Mouse (Mus musculus): Measurements from ENCODE around the gene Adam1b. TPM values are rescaled to one million over a fixed set of nuclear protein-coding genes. Genes with fewer than 3 reads are reported as not detected.
A peak's percentile ranks its signal among the peaks of the same experiment; 100 is the strongest.

The Adam1b gene
- polyA plus RNA-seq, 1 experiment = not detected

DNA sequence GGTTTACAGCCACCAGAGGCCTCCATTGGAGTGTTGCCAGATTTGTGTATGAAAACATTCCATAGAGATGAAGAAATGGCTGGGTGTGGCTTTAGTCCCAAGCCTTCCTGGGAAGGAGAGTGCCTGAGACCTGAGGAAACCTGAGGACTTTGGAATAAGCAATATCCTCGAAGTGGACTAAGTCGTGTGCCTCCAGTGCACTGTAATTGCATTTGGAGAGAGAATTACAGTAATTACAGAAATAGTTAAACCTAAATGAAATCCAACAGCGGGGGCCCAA is 48.8 kb downstream of the Adam1b start:
- Histone ChIP-seq H3K27me3 (ENCODE audit: control insufficient read depth, insufficient read depth, low read length) (no peaks in the 10 kb centered on the region), H3K36me3 (ENCODE audit: control insufficient read depth, insufficient read depth, low read length) (no peaks in the 10 kb centered on the region), H3K4me1 (replicated peaks; ENCODE audit: control insufficient read depth, insufficient read depth, low read length) (peaks cover 13% of the 10 kb centered on the region), H3K4me3 (ENCODE audit: control insufficient read depth, insufficient read depth, low read length) (no peak overlapping the region), H3K27ac (ENCODE audit: control insufficient read depth, insufficient read depth, low read length) (no peak overlapping the region)
- TF ChIP-seq CTCF (IDR thresholded peaks at IDR 0.05; ENCODE audit: borderline replicate concordance, control insufficient read depth, extremely low read depth, insufficient read depth, low read length, poor library complexity) (no peak), POLR2A (IDR thresholded peaks at IDR 0.05; ENCODE audit: control insufficient read depth, extremely low read depth, insufficient read depth, low read length, poor library complexity) (no peak)
- WGBS = 94% methylated on average over 3 of the region's 3 CpGs
- DNase-seq = no peak

DNA sequence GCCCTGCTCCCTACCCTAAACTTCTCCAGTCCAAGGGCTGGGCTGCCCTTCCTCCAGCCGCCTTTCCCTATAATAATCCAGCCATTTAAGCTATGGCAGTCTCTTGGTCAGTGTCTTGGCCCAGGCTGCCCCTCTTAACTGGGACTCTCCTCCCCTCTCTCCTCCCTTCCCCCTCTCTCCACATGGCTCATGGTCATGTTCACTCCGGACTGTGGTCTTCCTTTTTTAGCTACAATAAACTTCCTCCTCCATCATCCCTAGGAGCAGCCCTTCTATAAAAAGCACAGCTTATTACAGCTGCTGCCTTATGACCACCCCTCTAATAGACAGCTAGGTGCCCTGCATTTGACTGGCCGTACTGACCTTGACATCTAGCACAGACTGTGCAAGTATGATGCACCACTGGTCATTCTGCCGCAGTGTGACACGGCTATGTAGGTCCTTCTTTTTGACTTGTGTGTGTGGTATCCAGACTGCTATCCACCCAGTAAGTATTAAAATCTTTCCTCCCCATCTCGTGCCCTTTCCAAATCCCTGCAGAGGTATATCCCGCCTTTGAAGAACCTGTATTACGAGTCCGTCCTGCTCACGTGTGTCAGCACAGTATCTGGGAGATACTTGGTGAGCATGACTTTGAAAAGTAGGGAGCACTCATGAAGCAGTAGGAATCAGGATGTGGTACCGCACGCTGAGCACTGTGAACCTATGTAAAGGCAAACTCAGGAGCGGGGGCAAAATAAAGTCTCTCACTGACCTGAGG is 49.3 kb downstream of the Adam1b start:
- TF ChIP-seq CTCF (IDR thresholded peaks at IDR 0.05; ENCODE audit: borderline replicate concordance, control insufficient read depth, extremely low read depth, insufficient read depth, low read length, poor library complexity) = no peak
- TF ChIP-seq POLR2A (IDR thresholded peaks at IDR 0.05; ENCODE audit: control insufficient read depth, extremely low read depth, insufficient read depth, low read length, poor library complexity) = no peak
- no peak overlapping the region for H3K4me3 ChIP-seq (ENCODE audit: control insufficient read depth, insufficient read depth, low read length)
- H3K27ac ChIP-seq (ENCODE audit: control insufficient read depth, insufficient read depth, low read length) = no peak overlapping the region
- no peak for DNase-seq
- WGBS = 93% methylated on average over 13 of the region's 13 CpGs
- no peaks in the 10 kb centered on the region for H3K36me3 ChIP-seq (ENCODE audit: control insufficient read depth, insufficient read depth, low read length)
- peaks cover 13% of the 10 kb centered on the region for H3K4me1 ChIP-seq (replicated peaks; ENCODE audit: control insufficient read depth, insufficient read depth, low read length)
- H3K27me3 ChIP-seq (ENCODE audit: control insufficient read depth, insufficient read depth, low read length) = no peaks in the 10 kb centered on the region

DNA sequence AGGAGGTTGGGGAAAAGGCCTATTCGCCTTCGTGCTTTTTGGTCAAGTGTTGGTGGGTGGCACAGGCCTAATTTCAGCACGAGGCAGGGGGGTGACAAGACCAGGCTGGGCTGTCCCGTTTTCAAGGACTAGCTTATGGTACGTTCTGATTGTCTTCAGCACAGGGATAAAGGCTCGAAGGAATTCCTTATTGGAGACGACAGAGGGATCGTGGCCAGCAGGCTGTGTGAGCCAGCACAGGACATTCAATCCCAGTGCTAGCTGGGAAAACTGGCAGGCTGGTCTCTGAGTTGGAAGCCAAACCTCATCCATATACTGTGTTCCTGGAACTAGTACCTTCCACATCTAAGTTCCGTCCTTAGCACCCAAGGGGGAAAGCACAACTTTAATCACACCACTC is 50.3 kb downstream of the Adam1b start:
- WGBS = 8% methylated on average over 9 of the region's 9 CpGs
- peaks cover 13% of the 10 kb centered on the region for H3K4me1 ChIP-seq (replicated peaks; ENCODE audit: control insufficient read depth, insufficient read depth, low read length)
- DNase-seq = no peak

DNA sequence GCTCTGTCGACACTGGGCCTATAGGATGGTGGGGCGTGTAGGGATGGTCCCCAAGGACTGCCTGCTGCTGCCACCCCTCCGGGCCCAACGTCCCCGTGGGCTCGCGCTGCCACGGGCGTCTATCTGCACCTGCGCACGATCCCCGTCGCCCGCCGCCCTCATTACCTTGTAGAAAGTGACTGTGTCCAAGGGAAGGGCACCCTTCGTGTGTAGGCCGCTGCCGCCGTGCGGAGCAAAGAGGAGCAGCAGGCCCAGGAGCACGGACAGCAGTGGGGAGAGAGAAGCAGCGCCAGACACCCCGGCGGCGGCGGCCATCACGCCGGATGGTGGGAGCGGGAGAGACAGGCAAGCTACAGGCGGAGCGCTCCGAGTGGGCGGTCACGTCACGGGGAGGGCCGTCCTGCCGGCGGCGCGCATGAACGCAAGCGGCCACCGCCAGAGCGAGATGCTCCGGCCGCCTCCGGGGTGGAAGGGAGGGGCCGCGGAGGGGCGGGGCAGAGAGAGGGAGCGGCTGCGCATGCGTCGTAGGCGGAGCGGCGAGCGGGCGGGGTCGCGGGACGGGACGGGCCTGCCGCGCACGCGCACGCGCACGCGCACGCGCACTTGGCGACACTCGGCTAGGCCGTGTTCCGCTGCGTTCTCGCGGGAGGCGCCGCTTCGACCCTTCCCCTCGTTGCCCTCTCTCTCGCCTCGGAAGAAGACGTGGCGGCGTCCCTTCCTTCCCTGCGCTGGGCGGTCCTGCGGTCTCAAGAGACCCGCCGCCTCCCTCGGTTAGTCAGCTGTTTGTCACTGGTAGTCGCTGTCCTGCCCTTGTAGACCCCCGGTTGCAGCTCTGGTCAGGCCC is 51.0 kb downstream of the Adam1b start, which contains the start of gene Erp29:
Erp29 (minus strand) TSS at position 481 of the 844 bp plus-strand sequence.
- under 1% methylated on average over 92 of the region's 97 CpGs for WGBS
- H3K27ac ChIP-seq (ENCODE audit: control insufficient read depth, insufficient read depth, low read length) = peak within 1 kb of the TSS; percentile 52
- H3K4me3 ChIP-seq (ENCODE audit: control insufficient read depth, insufficient read depth, low read length) = peak within 1 kb of the TSS; percentile 83
- H3K36me3 ChIP-seq (ENCODE audit: control insufficient read depth, insufficient read depth, low read length) = peaks cover 5% of the 10 kb centered on the region; the same call in 1 of the 2 replicates
- peak; percentile 99 for DNase-seq
- peaks cover 13% of the 10 kb centered on the region for H3K4me1 ChIP-seq (replicated peaks; ENCODE audit: control insufficient read depth, insufficient read depth, low read length)
- no peaks in the 10 kb centered on the region for H3K27me3 ChIP-seq (ENCODE audit: control insufficient read depth, insufficient read depth, low read length)
- TF ChIP-seq CTCF (IDR thresholded peaks at IDR 0.05; ENCODE audit: borderline replicate concordance, control insufficient read depth, extremely low read depth, insufficient read depth, low read length, poor library complexity) = no peak; the same call in 1 of the 2 replicates
- TF ChIP-seq POLR2A (IDR thresholded peaks at IDR 0.05; ENCODE audit: control insufficient read depth, extremely low read depth, insufficient read depth, low read length, poor library complexity) = peak; percentile 82

More for the DNA sequence above, 50.3 kb downstream of the Adam1b start:
- Histone ChIP-seq H3K27me3 (ENCODE audit: control insufficient read depth, insufficient read depth, low read length) (no peaks in the 10 kb centered on the region), H3K4me3 (ENCODE audit: control insufficient read depth, insufficient read depth, low read length) (peak overlapping the region; percentile 83), H3K27ac (ENCODE audit: control insufficient read depth, insufficient read depth, low read length) (peak overlapping the region; percentile 52), H3K36me3 (ENCODE audit: control insufficient read depth, insufficient read depth, low read length) (peaks cover 5% of the 10 kb centered on the region; the same call in 1 of the 2 replicates)
- TF ChIP-seq POLR2A (IDR thresholded peaks at IDR 0.05; ENCODE audit: control insufficient read depth, extremely low read depth, insufficient read depth, low read length, poor library complexity) = no peak
- no peak for TF ChIP-seq CTCF (IDR thresholded peaks at IDR 0.05; ENCODE audit: borderline replicate concordance, control insufficient read depth, extremely low read depth, insufficient read depth, low read length, poor library complexity)

DNA sequence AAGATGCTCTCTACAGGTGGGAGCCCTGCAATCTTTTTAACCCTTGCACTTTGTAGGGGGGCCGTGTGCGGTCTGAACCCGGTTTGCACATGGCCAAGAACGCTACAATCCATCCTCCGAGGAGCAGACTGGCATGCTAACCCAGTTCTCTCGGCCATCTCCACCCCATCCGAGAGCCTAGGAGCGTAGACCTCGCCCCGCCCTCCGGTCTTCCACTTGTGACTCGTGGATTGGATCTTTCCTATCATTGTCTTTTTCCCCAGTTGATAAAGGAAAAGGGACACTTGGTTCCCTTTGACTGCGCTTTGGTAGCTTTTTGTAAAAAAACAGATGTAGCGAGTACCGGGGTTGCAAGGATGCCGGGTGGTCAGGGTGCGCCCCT is 51.6 kb downstream of the Adam1b start, which contains the start of gene Tmem116:
Tmem116 (plus strand) TSS at position 250 of the 382 bp plus-strand sequence.
- peaks cover 13% of the 10 kb centered on the region for H3K4me1 ChIP-seq (replicated peaks; ENCODE audit: control insufficient read depth, insufficient read depth, low read length)
- under 1% methylated on average over 17 of the region's 17 CpGs for WGBS
- DNase-seq = peak; percentile 37
- no peak for TF ChIP-seq CTCF (IDR thresholded peaks at IDR 0.05; ENCODE audit: borderline replicate concordance, control insufficient read depth, extremely low read depth, insufficient read depth, low read length, poor library complexity)
- TF ChIP-seq POLR2A (IDR thresholded peaks at IDR 0.05; ENCODE audit: control insufficient read depth, extremely low read depth, insufficient read depth, low read length, poor library complexity) = no peak
- peak within 1 kb of the TSS; percentile 83 for H3K4me3 ChIP-seq (ENCODE audit: control insufficient read depth, insufficient read depth, low read length)
- peaks cover 11% of the 10 kb centered on the region for H3K36me3 ChIP-seq (ENCODE audit: control insufficient read depth, insufficient read depth, low read length)
- H3K27me3 ChIP-seq (ENCODE audit: control insufficient read depth, insufficient read depth, low read length) = no peaks in the 10 kb centered on the region
- peak within 1 kb of the TSS; percentile 52 for H3K27ac ChIP-seq (ENCODE audit: control insufficient read depth, insufficient read depth, low read length)

DNA sequence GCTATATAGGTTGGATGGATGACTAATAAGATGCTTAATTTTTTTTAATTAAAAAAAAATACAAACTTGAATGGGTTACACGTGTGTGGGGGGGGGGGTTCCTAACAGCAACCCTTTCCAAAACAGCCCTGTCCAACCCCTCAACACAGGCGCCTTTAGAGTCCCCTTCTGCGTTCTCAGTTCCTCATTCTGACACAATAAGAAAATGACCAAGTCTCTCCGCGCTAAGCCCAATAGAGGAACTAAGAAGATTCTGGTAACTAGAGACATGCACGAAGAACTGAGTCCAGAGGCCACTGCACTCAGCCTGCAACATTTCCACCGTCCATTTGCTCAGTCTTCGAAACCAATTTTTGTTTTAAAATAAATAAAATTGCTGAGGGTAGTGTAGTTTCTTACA is 52.0 kb downstream of the Adam1b start:
- Histone ChIP-seq H3K36me3 (ENCODE audit: control insufficient read depth, insufficient read depth, low read length) (peaks cover 15% of the 10 kb centered on the region), H3K4me1 (replicated peaks; ENCODE audit: control insufficient read depth, insufficient read depth, low read length) (peaks cover 13% of the 10 kb centered on the region), H3K27ac (ENCODE audit: control insufficient read depth, insufficient read depth, low read length) (peak overlapping the region; percentile 21; the same call in 1 of the 2 replicates), H3K4me3 (ENCODE audit: control insufficient read depth, insufficient read depth, low read length) (peak overlapping the region; percentile 75), H3K27me3 (ENCODE audit: control insufficient read depth, insufficient read depth, low read length) (no peaks in the 10 kb centered on the region)
- WGBS = 3% methylated on average over 8 of the region's 8 CpGs
- no peak for DNase-seq
- TF ChIP-seq CTCF (IDR thresholded peaks at IDR 0.05; ENCODE audit: borderline replicate concordance, control insufficient read depth, extremely low read depth, insufficient read depth, low read length, poor library complexity) (no peak), POLR2A (IDR thresholded peaks at IDR 0.05; ENCODE audit: control insufficient read depth, extremely low read depth, insufficient read depth, low read length, poor library complexity) (no peak)
